In genomic region chr12:102354126-102354984, GRCm38 (mm10) we compare ENCODE assay signal across 14 mouse cellular contexts.
A peak's percentile ranks its signal among the peaks of the same experiment; 100 is the strongest.
DNase-seq lines count a peak whose midpoint lies in the region; ATAC-seq and TF ChIP-seq lines count a peak whose summit lies in the region.
"Had no signal": no experiment of that assay in that cellular context is flagged by ENCODE, and none has a peak within 500 bp of the region (broad histone marks: within the 10 kb centered on the region; RNA-seq: fewer than 3 reads in every experiment).

No protein-coding gene starts in this region.

- H3K4me3 ChIP-seq in G1E (ENCODE audit: low read depth, low read length): no peak overlapping the region
- H3K4me3 ChIP-seq in liver, embryonic 13.5 days (replicated peaks): peak overlapping the region; percentile 1; the same call in 1 of the 2 replicates
- H3K4me3 ChIP-seq: left cerebral cortex, adult 2 months; stomach, embryonic 15.5 days had no signal

- H3K4me2 ChIP-seq in liver, embryonic 13.5 days: no peak overlapping the region
- H3K4me2 ChIP-seq: lung, embryonic 14.5 days; stomach, embryonic 15.5 days had no signal

- no peak for TF ChIP-seq CTCF in G1E (IDR thresholded peaks at IDR 0.05; ENCODE audit: low read depth, low read length)

- no peak for DNase-seq in G1E (ENCODE audit: low spot score)
- DNase-seq in T-cell, adult 2 months (ENCODE audit: low spot score): peak; percentile 31
- peak; percentile 24 for DNase-seq in liver, embryonic 13.5 days
- peak; percentile 59 to 64 for DNase-seq in natural killer cell, adult 2 months (ENCODE audit: low spot score in 2 of 2)
- DNase-seq in kidney, postnatal 36 days: no peak
- no peak for DNase-seq in left cerebral cortex, adult 9 months (ENCODE audit: low spot score in 2 of 2)
- no peak for DNase-seq in urinary bladder, adult 18-20 months (ENCODE audit: low spot score in 2 of 2)
- DNase-seq: cerebellum, postnatal 14 days; forebrain, postnatal 0 days; heart, postnatal 10 days; lung, embryonic 14.5 days had no signal

- no peaks in the 10 kb centered on the region for H3K36me3 ChIP-seq in G1E (replicated peaks)
- peaks cover 24% of the 10 kb centered on the region for H3K36me3 ChIP-seq in liver, embryonic 13.5 days

- H3K27me3 ChIP-seq in G1E (ENCODE audit: insufficient read depth, low read length): peaks cover 8% of the 10 kb centered on the region; the same call in 1 of the 2 replicates
- no peaks in the 10 kb centered on the region for H3K27me3 ChIP-seq in liver, embryonic 13.5 days
- H3K27me3 ChIP-seq: stomach, embryonic 15.5 days had no signal

- 27% methylated on average over 10 of the region's 10 CpGs for WGBS in liver, embryonic 13.5 days (ENCODE audit: insufficient replicate concordance)

- H3K9ac ChIP-seq in liver, embryonic 13.5 days: no peak overlapping the region
- H3K9ac ChIP-seq: forebrain, postnatal 0 days; lung, embryonic 14.5 days; stomach, embryonic 15.5 days had no signal

- no peaks in the 10 kb centered on the region for H3K9me3 ChIP-seq in G1E (replicated peaks)
- H3K9me3 ChIP-seq in liver, embryonic 13.5 days (replicated peaks): no peaks in the 10 kb centered on the region
- H3K9me3 ChIP-seq: stomach, embryonic 15.5 days had no signal

- ATAC-seq in G1E (ENCODE audit: extremely low read depth, insufficient number of reproducible peaks, low FRiP score, poor library complexity, severe bottlenecking): peak; percentile 54
- ATAC-seq in liver, embryonic 13.5 days (ENCODE audit: low read depth): peak; percentile 60
- ATAC-seq: activated CD4-positive, CD25-positive, alpha-beta regulatory T cell, adult 4 months; forebrain, postnatal 0 days had no signal

- H3K4me1 ChIP-seq in G1E (ENCODE audit: insufficient read depth, low read depth, low read length): peaks cover 15% of the 10 kb centered on the region
- peaks cover 22% of the 10 kb centered on the region for H3K4me1 ChIP-seq in liver, embryonic 13.5 days (replicated peaks)
- H3K4me1 ChIP-seq: stomach, embryonic 15.5 days had no signal

- no peak overlapping the region for H3K27ac ChIP-seq in liver, embryonic 13.5 days
- H3K27ac ChIP-seq: left cerebral cortex, adult 2 months; stomach, embryonic 15.5 days had no signal

Comparison
In these comparisons a context has a peak if more than half of its experiments do, and no peak if none do; other contexts are left out.
1. DNase-seq: peak in T-cell, adult 2 months (single experiment), liver, embryonic 13.5 days (single experiment) and natural killer cell, adult 2 months (2 of 2); none in G1E (single experiment), kidney, postnatal 36 days (0 of 2), left cerebral cortex, adult 9 months (0 of 2) and urinary bladder, adult 18-20 months (0 of 2).